Mouse (Mus musculus) heart, postnatal 0 days (tissue): ENCODE measurements around the gene Cops9.

ENCODE experiments used
- CTCF ChIP-seq: IDR thresholded peaks from 2 replicates; pipeline ENCODE4 v1.5.1; 2016; ENCODE audit warnings: antibody characterized with exemption, control low read depth, low read depth
- EP300 ChIP-seq: IDR thresholded peaks from 2 replicates; pipeline ENCODE4 v1.6.1; 2016; ENCODE audit warnings: antibody characterized with exemption, low read depth

DNA sequence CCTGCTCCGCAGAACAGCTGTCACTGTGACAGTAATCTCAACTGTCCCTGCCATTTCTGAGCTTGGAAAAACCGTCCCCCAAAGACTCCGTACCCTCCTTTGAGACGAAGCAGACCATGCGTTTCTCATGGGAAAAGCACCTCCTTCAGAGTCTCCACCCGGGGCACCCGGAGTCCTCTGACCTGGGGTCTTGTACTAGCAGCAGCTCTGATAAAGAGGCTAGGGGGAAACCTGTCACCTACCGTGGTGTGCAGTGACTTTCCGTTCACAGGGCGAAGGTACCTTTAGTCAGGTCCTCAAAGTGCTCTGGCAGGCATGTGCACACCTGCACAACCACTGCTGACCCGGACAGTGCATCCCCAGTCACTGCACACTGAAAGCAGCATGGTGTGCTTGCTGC is 5.1 kb downstream of the Cops9 start:
- TF ChIP-seq EP300: no peak
- no peak for TF ChIP-seq CTCF
